Mouse (Mus musculus): ENCODE measurements around the gene Plekha7.

GRCm38 (mm10) chr7:116217747-116218146 is 90.4 kb downstream of the Plekha7 start:
- TF ChIP-seq CHD2 (IDR thresholded peaks at IDR 0.05; ENCODE audit: low read depth, low read length), result no peak
- TF ChIP-seq ZC3H11A (IDR thresholded peaks at IDR 0.05; ENCODE audit: borderline replicate concordance, low read depth, low read length), result no peak
- TF ChIP-seq MAFK (IDR thresholded peaks at IDR 0.05; ENCODE audit: insufficient read depth, low read depth, low read length), result no peak
- TF ChIP-seq HCFC1 (IDR thresholded peaks at IDR 0.05; ENCODE audit: borderline replicate concordance, insufficient read depth, low read length), result no peak

All from ES-E14 (cell line).